Mouse (Mus musculus): ENCODE measurements around the gene Cpn2. TPM values are rescaled to one million over a fixed set of nuclear protein-coding genes. Genes with fewer than 3 reads are reported as not detected.

The Cpn2 gene
- total RNA-seq (2012; rRNA removed) (not detected in 2 replicates), total RNA-seq (2014; rRNA removed) (not detected in 2 replicates), polyA plus RNA-seq (2012; ENCODE audit: insufficient read length, low read depth) (not detected in 2 replicates)

- H3K4me2 ChIP-seq (ENCODE audit: insufficient read depth, low read depth, poor library complexity, severe bottlenecking) = no peak within 1 kb of the TSS
- H3K79me2 ChIP-seq (replicated peaks; ENCODE audit: control insufficient read depth, extremely low read depth, insufficient read depth, poor library complexity, severe bottlenecking) = no peaks in the 10 kb centered on the region
- DNase-seq (ENCODE audit: extremely low read depth) = no peak
- in situ Hi-C loops (cut with MboI; ENCODE audit: low pct_ligation_motif_present, low pct_unique_long_range_greater_than_20kb, low sequenced_read_pairs) = loop anchor here (5.0 to 25.0 kb wide), 3 partner anchors 35 to 1095 kb away; no protein-coding TSS in a partner anchor
- H3K9me3 ChIP-seq (replicated peaks; ENCODE audit: low read length) = no peaks in the 10 kb centered on the region
- TF ChIP-seq JUND (conservative IDR thresholded peaks at IDR 0.05; ENCODE audit: low read depth, low read length) (no peak), E2F4 (IDR thresholded peaks at IDR 0.05; ENCODE audit: insufficient replicate concordance, low read depth, low read length) (no peak), JUN (IDR thresholded peaks at IDR 0.05; ENCODE audit: insufficient read depth, low read depth, low read length) (no peak), EP300 (IDR thresholded peaks at IDR 0.05; ENCODE audit: low read length) (no peak), ZNF384 (IDR thresholded peaks at IDR 0.05; ENCODE audit: low read depth, low read length) (no peak), ZMIZ1 (IDR thresholded peaks at IDR 0.05; ENCODE audit: low read depth, low read length) (no peak), RCOR1 (conservative IDR thresholded peaks at IDR 0.05; ENCODE audit: low read depth, low read length) (no peak), MXI1 (IDR thresholded peaks at IDR 0.05; ENCODE audit: low read depth, low read length) (no peak), SMC3 (IDR thresholded peaks at IDR 0.05; ENCODE audit: low read depth, low read length) (no peak), PAX5 (IDR thresholded peaks at IDR 0.05; ENCODE audit: low read length) (no peak), GABPA (IDR thresholded peaks at IDR 0.05; ENCODE audit: insufficient replicate concordance, low read depth, low read length) (no peak)
- dilution Hi-C loops (cut with MboI; ENCODE audit: extremely low pct_ligation_motif_present, extremely low pct_unique_long_range_greater_than_20kb, low sequenced_read_pairs) = no loop called here
- H3K4me3 ChIP-seq (replicated peaks in 1 of 3; ENCODE audit: low read depth in 2 of 3, low read length in 2 of 3, poor library complexity in 1 of 3) = no peak within 1 kb of the TSS
- H3K27ac ChIP-seq (ENCODE audit: insufficient read depth, low read depth) = no peak within 1 kb of the TSS
- no peaks in the 10 kb centered on the region for H3K36me3 ChIP-seq (replicated peaks in 1 of 2; ENCODE audit: control insufficient read depth in 1 of 2, insufficient read depth in 1 of 2, low read length in 1 of 2)
- H3K4me1 ChIP-seq (ENCODE audit: control insufficient read depth in 1 of 2, insufficient read depth in 2 of 2) = peaks cover 0 to 27% of the 10 kb centered on the region in 2 experiments; a peak in 2 of 4 replicates
- H3K27me3 ChIP-seq (replicated peaks) = no peaks in the 10 kb centered on the region
- H3K9ac ChIP-seq (ENCODE audit: insufficient read depth, low read depth) = no peak within 1 kb of the TSS
Measured at GRCm38 (mm10) chr16:30267359-30267758, at the start of gene Cpn2. Gene Cpn2 (minus strand): TSS chr16:30267499.

DNA sequence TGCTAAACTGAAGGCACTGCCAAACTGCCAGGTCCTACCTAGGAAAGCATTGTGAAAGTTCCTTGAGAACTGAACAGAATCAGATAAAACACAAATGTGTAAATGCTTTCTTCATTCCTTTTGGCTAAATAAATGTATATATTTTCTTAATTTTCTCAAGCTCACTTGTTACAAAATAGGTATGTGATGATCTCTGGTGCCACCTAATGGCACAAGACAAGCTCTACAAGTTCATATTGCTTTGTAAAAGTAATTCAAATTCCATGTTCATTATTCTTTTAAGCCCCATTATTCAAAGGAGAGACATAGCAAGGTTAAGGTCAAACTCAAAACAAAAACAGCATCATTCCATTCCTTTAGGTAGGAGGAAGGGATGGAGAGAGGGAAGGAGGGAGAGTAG lies 46.9 kb upstream of the Cpn2 start:
- Histone ChIP-seq H3K4me2 (ENCODE audit: insufficient read depth, low read depth, poor library complexity, severe bottlenecking) (no peak overlapping the region), H3K9ac (ENCODE audit: insufficient read depth, low read depth) (no peak overlapping the region), H3K27ac (ENCODE audit: insufficient read depth, low read depth) (no peak overlapping the region), H3K36me3 (replicated peaks in 1 of 2; ENCODE audit: control insufficient read depth in 1 of 2, insufficient read depth in 1 of 2, low read length in 1 of 2) (peaks cover 30 to 70% of the 10 kb centered on the region in 2 experiments), H3K27me3 (replicated peaks) (no peaks in the 10 kb centered on the region), H3K79me2 (replicated peaks; ENCODE audit: control insufficient read depth, extremely low read depth, insufficient read depth, poor library complexity, severe bottlenecking) (no peaks in the 10 kb centered on the region), H3K9me3 (replicated peaks; ENCODE audit: low read length) (no peaks in the 10 kb centered on the region), H3K4me3 (replicated peaks in 1 of 3; ENCODE audit: low read depth in 2 of 3, low read length in 2 of 3, poor library complexity in 1 of 3) (no peak overlapping the region), H3K4me1 (ENCODE audit: control insufficient read depth in 1 of 2, insufficient read depth in 2 of 2) (0 out of 4 replicates have a peak, but pooled peaks cover 0 to 4% of the 10 kb centered on the region in 2 experiments)
- in situ Hi-C loops (cut with MboI; ENCODE audit: low pct_ligation_motif_present, low pct_unique_long_range_greater_than_20kb, low sequenced_read_pairs) = no loop called here
- no peak for TF ChIP-seq ZNF384 (IDR thresholded peaks at IDR 0.05; ENCODE audit: low read depth, low read length)
- peak; percentile 56 for TF ChIP-seq SMC3 (IDR thresholded peaks at IDR 0.05; ENCODE audit: low read depth, low read length)
- no peak for TF ChIP-seq UBTF (IDR thresholded peaks at IDR 0.05; ENCODE audit: low read depth, low read length)
- no peak for TF ChIP-seq KAT2A (IDR thresholded peaks at IDR 0.05; ENCODE audit: insufficient replicate concordance, low read length)
- TF ChIP-seq CHD2 (IDR thresholded peaks at IDR 0.05; ENCODE audit: low read length) = no peak
- no peak for TF ChIP-seq PAX5 (IDR thresholded peaks at IDR 0.05; ENCODE audit: low read length)
- TF ChIP-seq RAD21 (IDR thresholded peaks at IDR 0.05; ENCODE audit: low read depth, low read length) = peak; percentile 75
- no peak for TF ChIP-seq HCFC1 (IDR thresholded peaks at IDR 0.05; ENCODE audit: low read depth, low read length)
- no peak for TF ChIP-seq USF2 (conservative IDR thresholded peaks at IDR 0.05; ENCODE audit: low read depth, low read length)
- TF ChIP-seq NELFE (IDR thresholded peaks at IDR 0.05; ENCODE audit: low read depth, low read length) = no peak
- TF ChIP-seq CHD1 (IDR thresholded peaks at IDR 0.05; ENCODE audit: low read depth, low read length) = no peak
- TF ChIP-seq ZC3H11A (IDR thresholded peaks at IDR 0.05; ENCODE audit: low read depth, low read length) = no peak
- no peak for TF ChIP-seq MAZ (IDR thresholded peaks at IDR 0.05; ENCODE audit: low read depth, low read length)
- no peak for TF ChIP-seq MAFK (IDR thresholded peaks at IDR 0.05; ENCODE audit: insufficient replicate concordance, low read length)
- no peak for TF ChIP-seq ETS1 (conservative IDR thresholded peaks at IDR 0.05; ENCODE audit: low read depth, low read length)
- peak; percentile 28 to 82; a peak in 3 of 4 replicates for TF ChIP-seq CTCF (conservative IDR thresholded peaks at IDR 0.05 in 1 of 2, IDR thresholded peaks at IDR 0.05 in 1 of 2; ENCODE audit: low read depth in 2 of 2, low read length in 2 of 2)
- TF ChIP-seq EP300 (IDR thresholded peaks at IDR 0.05; ENCODE audit: low read length) = no peak
- TF ChIP-seq TCF12 (IDR thresholded peaks at IDR 0.05; ENCODE audit: low read depth, low read length) = no peak
- no peak for TF ChIP-seq JUND (conservative IDR thresholded peaks at IDR 0.05; ENCODE audit: low read depth, low read length)
- TF ChIP-seq NRF1 (IDR thresholded peaks at IDR 0.05; ENCODE audit: low read depth, low read length) = no peak
- DNase-seq (ENCODE audit: extremely low read depth) = peak; percentile 42
- dilution Hi-C loops (cut with MboI; ENCODE audit: extremely low pct_ligation_motif_present, extremely low pct_unique_long_range_greater_than_20kb, low sequenced_read_pairs) = no loop called here
